Mouse (Mus musculus) right cerebral cortex, postnatal 36 days (tissue): ENCODE measurements around the gene Lin7c.
A peak's percentile ranks its signal among the peaks of the same experiment; 100 is the strongest.
"Not testable (repeated sequence)": the region's sequence is repeated elsewhere in the genome, so short reads cannot be mapped to it uniquely, and the experiment has no call there.

Experiments used
- DNase-seq, 2 experiments: peaks; one replicate each; pipeline ENCODE4 v3.0.0; 2022; ENCODE audit warnings: low spot score in 2 of 2, mixed read lengths in 1 of 2

Gene Lin7c

DNA sequence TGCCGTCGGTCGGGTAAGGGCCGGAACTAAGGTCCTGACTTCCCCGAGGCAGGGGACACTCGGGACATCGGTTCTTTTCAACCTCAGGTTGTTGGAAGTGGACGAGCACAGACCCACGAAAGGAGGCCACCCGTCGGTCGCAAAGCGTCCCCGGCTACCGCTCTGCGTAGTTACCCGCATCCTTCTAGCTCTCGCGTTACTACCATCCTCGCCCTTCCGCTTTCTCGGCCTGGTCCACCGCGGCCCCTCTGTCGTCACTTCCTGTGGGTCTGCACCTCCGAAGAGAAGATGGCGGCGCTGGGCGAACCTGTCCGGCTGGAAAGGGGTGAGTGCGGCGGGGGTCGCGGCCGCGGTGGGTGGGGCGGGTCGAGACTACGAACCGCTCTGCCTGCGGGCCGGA lies at the start of gene Lin7c:
TSS of gene Lin7c (plus strand) at position 257 of the 400 bp plus-strand sequence.
- DNase-seq: peak; percentile 92 to 93

DNA sequence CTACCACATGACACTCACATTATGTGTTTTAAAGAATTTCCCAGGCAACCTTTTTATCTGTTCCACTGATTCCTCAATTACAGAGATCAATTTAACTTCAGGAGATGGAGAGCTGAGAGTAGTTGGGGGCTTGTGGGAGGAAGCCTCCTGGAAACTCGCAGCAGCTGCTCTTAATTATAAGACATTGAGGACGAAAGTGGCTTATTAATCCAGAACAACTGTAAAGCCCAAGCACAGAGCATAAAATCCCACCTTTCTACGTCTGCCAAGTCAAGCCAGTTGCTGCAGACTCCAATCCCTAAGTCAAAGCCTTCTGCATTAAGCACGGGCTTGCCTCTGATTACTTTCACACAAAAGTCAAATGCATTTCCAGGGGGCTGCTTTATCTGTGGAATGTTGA lies 44.3 kb upstream of the Lin7c start:
- DNase-seq: no peak

DNA sequence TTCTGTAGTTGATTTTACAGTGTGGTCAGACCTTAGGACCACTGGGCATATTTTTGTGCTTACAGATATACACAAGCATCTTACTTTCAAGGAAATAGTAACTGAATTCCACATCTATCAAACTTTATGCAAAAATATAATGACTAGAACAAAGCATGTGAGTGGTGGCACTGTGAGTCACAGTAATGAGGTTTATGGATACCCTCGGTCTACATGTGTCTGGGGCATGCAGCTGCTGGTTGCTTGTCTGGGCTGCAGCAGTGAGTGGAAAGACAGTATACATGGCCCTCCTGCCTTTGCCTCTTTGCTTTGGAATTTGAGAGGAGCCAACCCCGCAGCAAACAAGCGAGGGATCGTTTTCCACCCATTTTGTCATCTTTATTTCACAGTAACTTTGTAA lies 42.3 kb upstream of the Lin7c start:
- no peak for DNase-seq

DNA sequence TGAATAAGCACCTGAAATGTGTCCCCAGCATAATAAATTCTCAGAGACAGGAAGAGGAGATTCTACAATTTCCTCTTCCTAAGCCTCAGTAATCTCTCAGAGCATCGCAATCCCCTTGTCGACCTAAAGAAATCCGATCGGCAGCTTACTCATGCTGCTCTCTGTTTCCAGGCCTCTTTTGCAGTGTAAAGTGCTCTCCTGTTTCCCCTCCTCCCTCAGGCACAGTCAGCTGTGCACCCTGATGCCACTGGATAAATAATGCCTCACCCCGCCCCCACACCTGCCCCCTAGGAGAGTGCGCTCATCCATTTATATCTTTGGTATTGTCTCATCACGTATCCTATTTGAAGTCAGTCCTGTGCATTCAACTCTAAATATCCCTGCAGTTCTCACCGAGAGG lies 41.9 kb upstream of the Lin7c start:
- no peak for DNase-seq

DNA sequence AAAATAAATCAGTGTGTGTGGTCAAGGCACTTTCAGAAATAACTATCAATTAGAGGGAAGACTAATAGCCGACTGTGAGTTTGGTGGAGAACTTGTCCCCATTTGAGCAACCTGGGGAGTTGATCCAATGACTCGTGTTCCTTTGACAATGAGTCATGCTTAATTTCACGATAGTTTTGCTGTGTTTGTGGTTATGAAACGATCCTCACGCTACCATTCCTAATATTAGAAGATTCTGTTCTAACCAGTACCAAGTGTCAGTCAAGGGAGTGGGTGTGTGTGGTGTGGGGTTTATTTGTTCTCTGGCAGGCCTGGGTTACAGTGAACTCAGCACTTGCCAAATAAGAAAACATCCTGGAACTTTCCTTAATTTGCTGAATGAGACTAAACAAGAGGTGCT lies 35.1 kb upstream of the Lin7c start:
- DNase-seq: no peak

DNA sequence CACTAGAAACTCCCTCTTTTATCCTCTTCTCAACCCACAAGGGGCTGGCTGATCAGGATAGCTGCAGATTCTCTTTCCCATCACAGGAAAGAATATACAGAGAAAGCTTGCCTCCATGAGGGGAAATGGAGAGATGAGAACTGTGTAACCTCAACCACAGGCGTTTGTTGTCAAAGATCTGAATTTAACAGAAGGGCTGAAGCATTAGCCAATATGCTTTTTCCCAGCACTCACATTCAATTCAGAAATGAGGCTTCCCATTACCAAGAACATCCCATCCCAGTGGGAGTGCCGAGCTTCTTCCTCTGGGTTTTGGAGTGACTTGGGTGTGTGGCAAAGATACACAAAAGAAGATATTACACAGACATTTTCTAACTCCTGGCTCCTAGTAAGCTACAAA lies 31.0 kb upstream of the Lin7c start:
- DNase-seq: no peak

DNA sequence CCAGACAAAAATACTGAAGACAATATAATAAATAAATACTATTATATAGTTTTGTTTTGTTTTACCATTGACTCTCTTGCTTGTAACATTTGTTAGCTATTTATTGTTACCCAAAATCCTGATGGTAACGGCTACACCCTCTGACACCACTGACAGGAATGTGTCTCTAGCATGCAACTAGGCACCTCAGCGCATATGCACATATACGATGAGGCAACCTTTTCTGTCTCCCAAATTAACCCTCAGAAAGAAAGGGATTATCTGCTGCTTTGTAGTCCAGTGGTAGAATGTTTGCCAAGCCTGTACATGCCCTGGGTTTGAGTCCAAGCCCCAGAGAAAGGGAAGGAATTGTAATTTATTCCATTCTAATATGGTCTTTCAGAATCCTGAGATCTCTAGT lies 29.8 kb upstream of the Lin7c start:
- no peak for DNase-seq

DNA sequence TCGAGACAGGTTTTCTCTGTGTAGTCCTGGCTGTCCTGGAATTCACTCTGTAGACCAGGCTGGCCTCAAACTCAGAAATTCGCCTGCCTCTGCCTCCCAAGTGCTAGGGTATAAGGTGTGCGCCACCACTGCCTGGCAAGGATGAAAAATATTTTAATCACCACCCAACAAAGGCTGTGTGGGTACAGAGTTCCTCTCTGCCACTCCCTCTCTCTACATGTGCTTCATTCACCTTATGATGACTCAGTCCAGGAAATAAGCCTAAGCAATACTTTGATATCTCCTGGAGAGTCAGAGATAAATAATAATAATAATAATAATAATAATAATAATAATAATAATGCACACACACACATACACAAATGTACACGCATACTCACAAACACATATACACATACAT lies 11.2 kb upstream of the Lin7c start:
- DNase-seq: not testable (repeated sequence)

DNA sequence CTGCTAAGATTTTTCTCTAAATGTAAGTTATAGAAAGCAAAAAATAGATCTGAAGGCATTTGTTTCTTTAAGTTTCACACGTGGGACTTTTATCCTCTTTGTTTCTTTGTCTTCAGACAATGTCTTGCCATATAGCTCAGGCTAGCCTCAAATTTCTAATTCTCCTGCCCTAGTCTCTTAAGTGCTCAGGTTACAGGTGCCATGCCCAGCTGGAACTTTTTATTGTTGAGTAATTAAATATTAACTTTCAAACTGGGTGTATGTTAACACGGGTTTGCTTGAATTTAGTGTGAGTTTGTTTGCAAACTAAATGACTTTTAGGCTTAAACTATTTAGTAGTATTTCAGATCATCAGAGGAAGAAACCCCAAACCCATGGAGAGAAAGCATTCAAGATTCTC lies 9.5 kb upstream of the Lin7c start:
- DNase-seq: no peak

DNA sequence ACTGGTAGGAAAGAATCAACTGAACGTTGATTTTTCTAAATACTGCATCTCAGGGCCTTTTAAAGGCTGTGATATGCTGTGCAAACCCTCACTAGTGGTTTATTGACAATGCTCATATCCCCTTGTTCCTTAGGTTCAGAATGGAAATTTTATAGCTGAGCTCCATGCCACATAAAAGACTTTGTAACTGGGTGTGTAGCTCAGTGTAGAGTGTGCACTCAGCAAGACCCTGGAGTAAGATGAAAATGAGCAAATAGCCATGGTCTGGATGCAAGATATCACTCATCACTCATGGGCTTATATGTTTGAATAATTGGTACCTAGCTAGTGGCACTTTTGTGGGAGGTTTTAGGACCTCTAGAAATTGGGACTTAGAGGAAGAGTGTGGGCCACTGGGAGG lies 9.0 kb upstream of the Lin7c start:
- no peak for DNase-seq

DNA sequence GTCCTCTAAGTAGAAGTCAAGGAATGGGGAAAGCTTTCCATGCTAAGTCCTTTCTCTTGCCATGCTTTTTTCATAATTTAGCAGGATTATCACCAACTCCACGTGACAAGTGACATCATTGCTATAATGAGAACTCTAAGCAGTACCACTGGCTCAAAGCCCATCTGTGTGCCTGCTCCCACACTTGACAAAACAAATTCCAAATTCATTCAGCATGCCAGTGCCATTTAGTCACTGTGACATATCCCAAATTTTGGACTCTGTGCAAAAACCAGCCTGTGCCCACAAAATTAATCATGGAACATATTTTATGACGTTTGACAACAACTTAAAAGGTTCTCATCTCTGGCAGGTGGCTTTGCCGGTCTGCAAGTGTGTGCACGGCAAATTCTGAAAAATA lies 6.5 kb upstream of the Lin7c start:
- peak in 1 of 2 experiments; percentile 26 for DNase-seq

DNA sequence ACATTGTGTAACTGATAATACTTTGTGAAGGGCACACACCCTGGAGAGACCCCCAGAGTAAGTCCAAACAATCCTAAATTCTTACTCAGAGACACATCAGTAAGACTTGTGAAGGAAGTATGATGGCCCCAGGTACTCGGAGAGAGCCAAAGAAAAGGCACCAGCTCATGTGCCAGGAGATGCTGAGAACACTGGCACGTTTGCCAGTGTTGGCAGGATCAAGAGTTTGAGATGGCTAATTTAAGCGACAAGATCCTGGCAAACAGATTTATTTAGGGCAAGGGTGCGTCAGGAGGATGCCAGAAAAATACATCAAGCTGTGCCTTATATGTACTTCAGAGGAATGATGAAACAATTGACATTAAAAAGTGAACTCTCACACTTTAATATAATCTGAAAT lies 6.1 kb upstream of the Lin7c start:
- no peak for DNase-seq

DNA sequence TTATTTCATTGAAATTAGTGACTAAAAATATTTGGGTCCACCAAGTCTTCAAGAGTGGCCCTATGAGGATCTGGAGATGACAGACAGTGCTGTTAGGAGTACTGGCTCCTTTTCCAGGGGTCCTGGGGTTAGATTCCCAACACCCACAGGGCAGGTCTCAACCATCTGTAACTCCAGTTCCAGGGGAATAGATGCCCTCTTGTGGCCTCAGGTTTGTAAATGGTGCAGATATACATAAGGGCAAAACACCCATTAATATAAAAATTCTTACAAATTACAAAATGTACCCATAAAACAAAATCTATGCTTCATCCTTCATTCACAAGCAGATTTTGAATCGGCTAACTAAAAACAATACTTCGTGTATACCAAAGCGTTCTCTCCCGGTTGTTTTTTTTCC lies 585 bp upstream of the Lin7c start:
- no peak for DNase-seq

DNA sequence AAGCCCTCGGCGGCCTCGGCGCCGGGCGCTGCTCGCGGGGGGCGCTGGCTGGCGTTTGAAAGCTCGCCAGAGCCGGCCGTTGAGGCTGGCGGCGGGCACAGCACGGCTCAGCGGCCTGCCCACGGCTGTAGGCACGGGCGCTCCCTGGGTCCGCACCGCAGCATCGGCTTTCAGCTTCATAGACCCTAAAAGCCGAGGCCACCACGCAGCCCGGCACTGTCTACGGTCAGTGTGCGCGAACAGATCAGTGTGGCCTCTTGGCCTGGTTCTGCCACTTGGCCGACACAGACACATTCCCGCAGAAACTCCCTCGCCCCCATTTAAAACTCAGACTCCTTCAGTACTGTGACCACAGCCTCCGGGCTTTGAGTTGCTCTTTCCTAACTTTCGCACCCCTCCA lies 378 bp downstream of the Lin7c start:
- peak in 1 of 2 experiments; percentile 27 for DNase-seq

DNA sequence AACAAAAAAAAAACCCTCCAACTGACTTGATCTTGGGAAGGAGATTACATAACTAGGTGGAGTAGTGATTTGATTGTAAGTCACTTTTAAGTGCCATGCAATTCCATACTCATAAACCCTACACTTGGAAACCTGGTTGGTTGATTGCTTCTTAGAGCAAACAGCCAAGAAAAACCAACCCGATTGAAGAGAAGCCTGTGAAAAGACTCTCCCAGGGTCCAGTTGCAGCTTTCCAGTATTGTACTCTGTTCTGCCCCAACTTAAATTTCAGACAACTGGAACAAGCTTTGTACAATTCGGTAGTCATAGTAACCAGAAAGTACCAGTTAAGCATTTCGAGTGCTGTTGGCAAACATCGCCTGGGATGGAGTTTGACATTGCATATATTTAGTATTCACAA lies 818 bp downstream of the Lin7c start:
- DNase-seq: no peak

DNA sequence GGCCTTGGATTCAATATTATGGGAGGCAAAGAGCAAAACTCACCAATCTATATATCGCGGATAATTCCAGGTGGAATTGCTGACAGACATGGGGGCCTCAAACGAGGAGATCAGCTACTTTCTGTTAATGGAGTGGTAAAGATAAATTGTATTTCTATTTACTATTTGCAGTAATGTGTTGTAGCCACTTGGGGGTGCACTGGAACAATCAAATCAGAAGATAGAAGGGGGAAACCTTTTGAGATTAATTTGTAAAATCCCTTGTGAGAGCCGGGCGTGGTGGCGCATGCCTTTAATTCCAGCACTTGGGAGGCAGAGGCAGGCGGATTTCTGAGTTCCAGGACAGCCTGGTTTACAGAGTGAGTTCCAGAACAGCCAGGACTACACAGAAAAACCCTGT lies 5.7 kb downstream of the Lin7c start:
- no peak for DNase-seq

DNA sequence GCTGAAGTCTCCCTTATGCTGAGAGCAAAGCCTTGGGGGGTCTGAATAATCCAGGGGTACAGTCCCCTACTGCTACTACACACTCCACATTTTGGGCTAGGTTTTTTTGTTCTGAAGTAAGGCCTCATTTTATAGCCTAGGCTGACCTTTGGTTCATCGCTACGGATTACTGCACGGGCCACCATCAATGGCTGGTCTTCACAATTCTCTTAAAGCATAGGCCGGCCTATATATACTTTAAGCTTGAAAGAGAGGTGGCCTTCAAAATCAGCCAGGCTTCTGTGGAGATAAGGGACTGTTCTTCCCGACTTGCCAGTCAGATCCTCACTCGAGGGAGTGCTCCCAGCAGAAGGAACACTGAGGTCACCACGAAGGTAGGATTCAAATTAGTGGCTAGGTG lies 12.2 kb downstream of the Lin7c start:
- DNase-seq: no peak

DNA sequence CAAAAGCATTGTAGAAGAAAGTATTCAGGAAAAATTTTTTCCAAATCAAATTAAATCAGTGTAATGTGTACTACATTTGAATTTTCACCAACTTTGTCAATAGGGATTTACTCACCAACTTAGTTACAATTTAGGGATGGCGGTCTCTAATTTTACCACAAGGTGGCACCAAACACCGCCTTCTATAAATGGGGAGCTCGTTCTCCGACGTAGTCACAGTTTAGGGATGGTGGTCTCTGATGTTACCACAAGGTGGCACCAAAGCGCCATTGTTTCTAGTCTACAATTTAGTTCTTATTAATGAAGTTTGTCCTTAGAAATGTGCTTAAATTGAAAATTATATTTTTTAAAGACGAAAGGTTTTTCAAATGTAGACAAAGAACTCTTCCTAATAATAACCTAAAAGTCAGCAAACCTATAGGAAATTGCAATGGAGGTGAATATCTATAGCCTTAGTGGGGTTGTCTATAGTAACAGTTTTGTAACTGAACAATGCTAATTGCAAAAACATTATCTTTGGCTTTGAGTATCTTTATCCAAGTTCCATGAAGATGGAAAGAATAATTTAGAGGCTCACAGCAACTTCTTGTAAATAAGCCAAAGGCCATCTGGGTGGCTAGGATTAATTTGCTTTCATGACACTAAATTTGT lies 13.6 kb downstream of the Lin7c start:
- peak; percentile 65 to 77 for DNase-seq

DNA sequence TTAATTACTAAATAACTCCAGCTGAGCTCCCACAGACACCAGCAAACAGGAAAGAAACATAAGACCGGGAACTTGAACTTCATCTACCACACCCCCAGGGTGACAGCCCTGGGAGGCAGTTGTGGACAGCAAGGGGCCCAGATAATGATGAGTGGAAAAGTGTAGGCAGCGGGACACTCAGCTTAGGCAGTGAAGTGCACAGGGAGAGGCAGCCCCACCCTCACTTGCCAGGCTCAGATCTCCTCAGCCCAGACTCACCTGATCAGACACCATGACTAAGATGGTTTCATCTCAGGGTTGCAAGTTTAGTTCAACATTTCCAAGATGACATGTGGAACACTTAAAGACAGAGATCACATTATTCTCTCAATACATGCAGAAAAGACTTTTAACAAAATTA lies 18.5 kb downstream of the Lin7c start:
- no peak for DNase-seq

DNA sequence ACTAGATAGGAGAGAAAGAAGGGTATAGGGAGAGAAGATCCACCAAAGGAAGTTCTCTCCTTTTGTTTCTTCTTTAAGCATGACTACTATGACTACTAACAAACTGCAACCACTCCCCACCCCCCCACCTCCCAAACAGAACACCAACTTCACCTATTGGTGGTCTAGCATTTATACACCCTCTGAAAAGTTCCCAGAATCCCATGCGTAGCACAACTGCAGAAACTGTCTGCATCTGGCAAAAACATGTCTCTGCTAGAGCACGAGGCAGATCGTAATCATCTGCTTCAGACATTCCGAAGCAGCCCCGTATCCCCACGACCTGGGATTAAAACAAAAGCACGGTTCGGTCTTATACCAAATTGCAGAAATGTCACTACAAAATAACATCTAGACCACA lies 21.6 kb downstream of the Lin7c start:
- no peak for DNase-seq

DNA sequence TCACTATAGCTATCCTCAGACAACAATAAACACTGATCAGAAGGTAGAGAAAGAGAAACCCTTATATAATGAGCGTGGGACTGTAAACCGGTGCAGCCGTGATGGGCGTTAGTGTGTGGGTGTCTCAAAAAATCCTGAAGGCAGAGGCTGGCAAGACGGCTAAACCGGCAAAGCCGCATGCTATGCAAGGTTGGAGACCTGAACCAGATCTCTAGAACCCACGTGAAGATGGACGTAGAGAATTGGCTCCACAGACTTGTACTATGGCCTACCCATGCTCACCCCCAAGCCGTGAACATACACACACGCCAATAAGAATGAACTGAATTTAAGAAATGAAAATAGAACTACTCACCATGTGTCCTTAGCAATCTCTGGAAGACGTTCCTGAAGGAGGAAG lies 22.1 kb downstream of the Lin7c start:
- no peak for DNase-seq

DNA sequence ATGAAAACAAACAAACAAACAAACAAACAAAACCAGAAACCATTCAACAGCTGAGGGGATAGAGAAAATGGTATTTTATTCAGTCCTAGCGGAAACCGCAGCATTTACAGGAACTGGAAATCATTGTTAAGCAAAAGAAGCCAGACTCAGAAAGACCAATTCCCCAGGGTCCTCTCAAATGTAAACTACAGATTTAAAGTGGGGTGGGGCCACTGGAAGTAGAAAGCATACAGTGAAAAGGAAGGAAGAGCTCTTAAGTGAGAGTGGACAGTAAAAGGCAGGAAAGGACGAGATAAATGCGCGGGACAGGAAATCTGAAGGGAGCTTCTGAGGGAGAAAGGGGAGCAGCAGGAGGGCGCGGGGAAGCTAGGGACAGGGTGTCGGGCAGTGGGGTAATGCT lies 22.6 kb downstream of the Lin7c start:
- no peak for DNase-seq

DNA sequence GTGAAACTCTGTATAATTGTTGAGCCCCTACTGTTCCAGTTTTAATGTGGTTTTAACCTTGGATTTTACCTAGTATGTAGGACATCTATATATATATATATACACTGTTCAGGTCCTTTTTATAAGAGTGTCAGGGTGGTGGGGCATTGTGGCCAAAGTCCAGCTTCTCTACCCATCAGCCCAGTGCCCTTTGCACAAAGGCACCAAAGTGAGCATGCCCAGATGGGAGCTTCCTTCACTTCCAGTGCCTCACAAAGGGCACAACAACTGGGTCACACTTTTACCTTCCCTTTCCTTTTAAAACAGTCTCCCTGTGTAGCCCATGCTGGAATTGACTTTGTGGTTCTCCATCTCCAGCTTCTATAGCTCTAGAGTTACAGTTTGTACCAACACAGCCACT lies 23.9 kb downstream of the Lin7c start:
- no peak for DNase-seq

DNA sequence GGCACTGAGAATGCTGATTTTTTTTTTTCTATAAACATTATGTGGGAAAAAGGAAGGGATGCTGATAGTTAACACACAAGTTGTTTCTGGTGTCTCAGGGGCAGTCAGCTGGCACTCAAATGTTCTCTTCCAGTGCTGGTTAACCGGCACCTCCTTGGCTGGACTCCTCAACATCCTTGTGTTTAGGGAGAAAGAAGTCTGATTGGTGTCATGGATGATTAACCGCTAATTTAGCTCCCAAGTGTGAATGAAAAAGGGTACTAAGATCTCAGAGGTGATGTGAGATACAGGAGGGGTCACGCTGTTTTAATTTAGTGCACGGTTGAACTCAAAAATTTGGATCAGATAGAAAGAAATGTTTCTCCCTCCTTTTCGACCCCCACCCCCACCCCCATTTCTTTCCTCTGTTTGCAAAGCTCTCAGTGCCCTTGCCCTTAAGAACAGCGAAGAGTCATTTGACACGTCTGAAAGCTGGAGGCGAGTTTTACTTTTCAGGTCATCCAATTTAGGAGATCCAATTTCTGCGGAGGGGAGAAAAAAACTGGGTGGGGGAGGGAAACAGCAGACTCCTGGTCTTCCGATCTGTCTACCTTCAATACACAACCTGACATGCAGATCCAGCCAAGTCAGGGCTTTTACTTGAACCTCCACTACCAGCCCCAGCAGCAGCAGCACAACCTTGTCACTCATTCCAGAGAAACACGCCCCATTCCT lies 26.3 kb downstream of the Lin7c start:
- DNase-seq: no peak
